Mouse (Mus musculus) layer of hippocampus, adult 2 months (tissue): ENCODE data around the gene Hoxc11. TPM values are rescaled to one million over a fixed set of nuclear protein-coding genes. Genes with fewer than 3 reads are reported as not detected.

ENCODE experiments used
- DNase-seq, 2 experiments: peaks; one replicate each; pipeline ENCODE4 v3.0.0; 2022; ENCODE audit warnings: low spot score in 2 of 2
- H3K27ac ChIP-seq: fragments of 200-600 bp; 2 replicates; pipeline ENCODE4 v1.8.1; 2022
- H3K4me3 ChIP-seq: fragments of 200-600 bp; 2 replicates; pipeline ENCODE4 v1.8.1; 2022; ENCODE audit warnings: mild to moderate bottlenecking
- CTCF ChIP-seq: fragments of 200-600 bp; conservative IDR thresholded peaks from 2 replicates; pipeline ENCODE4 v1.8.1; 2022; ENCODE audit warnings: antibody characterized with exemption, mild to moderate bottlenecking, moderate library complexity
- microRNA-seq, 2 experiments: library from miRNA; unstranded; fragments of <30 nt; microRNA quantifications; one replicate each; pipeline ENCODE4 v1.2.0; 2021
- total RNA-seq, 2 experiments: library from RNA; stranded (reverse); gene quantifications; 2 replicates each; pipeline ENCODE4 v1.2.3; 2021

The Hoxc11 gene
- total RNA-seq, 2 experiments from 2014 or later: not detected

GRCm38 (mm10) chr15:103001370-103001769 lies 47.1 kb downstream of the Hoxc11 start:
- H3K4me3 ChIP-seq: no peak overlapping the region
- DNase-seq: no peak
- TF ChIP-seq CTCF: no peak
- no peak overlapping the region for H3K27ac ChIP-seq

DNA sequence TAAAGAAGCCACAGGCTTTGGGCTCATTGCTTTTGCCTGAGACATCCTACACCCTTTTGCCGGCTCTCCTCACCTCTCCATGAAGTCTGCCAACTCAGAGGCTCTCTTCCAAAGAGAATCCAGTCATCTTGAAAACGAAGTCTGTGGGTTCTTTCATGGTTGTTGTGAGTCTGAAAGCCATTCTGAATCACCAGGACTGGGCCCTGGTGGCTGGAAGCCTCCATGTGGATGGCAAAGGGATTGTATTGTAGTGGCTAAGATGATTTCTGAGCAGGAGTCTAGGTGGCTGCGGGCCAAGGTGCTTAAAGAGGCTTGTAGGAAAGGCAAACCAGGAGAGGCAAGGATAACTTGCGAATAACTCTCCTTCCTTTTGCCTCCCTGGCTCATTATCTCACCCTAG lies 47.9 kb downstream of the Hoxc11 start:
- DNase-seq: no peak
- no peak overlapping the region for H3K27ac ChIP-seq
- H3K4me3 ChIP-seq: no peak overlapping the region
- TF ChIP-seq CTCF: no peak

DNA sequence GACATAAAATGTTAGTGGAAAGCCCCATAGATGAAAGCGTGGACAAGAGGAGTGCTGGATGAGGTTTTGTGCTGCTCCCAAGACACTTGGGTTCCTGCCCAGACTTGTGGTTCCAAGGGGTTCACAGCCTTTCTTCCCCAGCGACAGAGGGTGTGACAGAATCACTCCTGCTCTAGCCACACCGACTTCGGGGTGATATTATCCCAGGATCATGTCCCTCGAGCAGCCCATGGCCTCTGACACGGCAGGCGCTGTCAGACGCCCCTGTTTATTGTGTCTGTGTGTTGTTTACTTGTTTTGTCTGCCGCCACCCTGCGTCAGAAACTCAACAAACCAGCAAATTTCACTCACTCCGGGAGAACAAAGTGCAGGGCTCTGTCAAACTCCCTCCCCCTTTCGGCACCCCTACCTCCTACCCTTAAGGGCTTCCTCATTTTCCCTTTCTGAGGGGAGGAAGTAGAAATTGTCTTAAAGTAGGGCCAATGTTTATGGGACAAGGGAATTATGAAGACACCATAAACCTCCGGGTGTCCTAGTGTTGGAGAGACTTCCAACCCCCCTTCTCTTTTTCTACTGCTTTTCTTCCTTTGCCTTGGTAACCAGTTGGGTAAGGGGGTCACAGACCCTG lies 48.7 kb downstream of the Hoxc11 start:
- no peak for TF ChIP-seq CTCF
- Histone ChIP-seq H3K4me3 (no peak overlapping the region), H3K27ac (no peak overlapping the region)
- no peak for DNase-seq

- no peak overlapping the region for H3K4me3 ChIP-seq
- no peak overlapping the region for H3K27ac ChIP-seq
- DNase-seq: no peak
- no peak for TF ChIP-seq CTCF
Measured at GRCm38 (mm10) chr15:103005308-103005707, 51.1 kb downstream of the Hoxc11 start.

- H3K4me3 ChIP-seq: no peak overlapping the region
- H3K27ac ChIP-seq: no peak overlapping the region
- no peak for TF ChIP-seq CTCF
- no peak for DNase-seq
Measured at GRCm38 (mm10) chr15:103005797-103006196, 51.6 kb downstream of the Hoxc11 start.

DNA sequence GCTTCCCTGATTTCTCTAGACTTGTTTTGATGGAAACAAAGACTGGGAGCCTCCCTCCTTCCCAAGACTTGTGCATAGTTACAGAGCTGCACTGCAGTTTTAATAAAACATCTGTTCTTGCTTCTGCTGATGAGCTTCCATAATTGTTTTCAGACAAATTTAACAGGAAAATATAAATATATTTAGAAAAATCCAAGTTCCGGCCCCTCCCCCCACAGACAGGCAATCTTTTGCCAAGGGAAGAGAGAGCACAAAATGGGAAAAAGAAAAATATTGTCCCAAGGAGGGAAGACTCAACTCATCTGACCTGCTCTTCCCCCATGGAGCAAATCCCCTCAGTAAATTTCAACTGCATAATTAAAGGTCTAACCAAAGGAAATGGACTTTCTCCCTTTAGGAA lies 52.1 kb downstream of the Hoxc11 start:
- Histone ChIP-seq H3K27ac (no peak overlapping the region), H3K4me3 (no peak overlapping the region)
- TF ChIP-seq CTCF: no peak
- DNase-seq: no peak

Small RNAs within 50 kb of the gene (microRNA-seq; reads per million reads assigned to microRNA genes)
- gene Mir196a-2: 0 to 0.32 reads per million in 2 experiments

Other genes with a start within 250 kb of the Hoxc11 start
- gene Calcoco1, start 232.2 kb upstream of the Hoxc11 start, total RNA-seq: 10 to 100 TPM; 95.4 to 96.9 TPM
- gene Hoxc13, start 33.3 kb upstream of the Hoxc11 start, total RNA-seq: not detected
- gene Hoxc12, start 17.7 kb upstream of the Hoxc11 start, total RNA-seq: not detected
- not detected for gene Hoxc10, start 12.4 kb downstream of the Hoxc11 start, total RNA-seq
- not detected for gene Hoxc5, start 13.0 kb downstream of the Hoxc11 start, total RNA-seq
- gene Hoxc9, start 22.0 kb downstream of the Hoxc11 start, total RNA-seq: not detected
- gene Hoxc8, start 36.2 kb downstream of the Hoxc11 start, total RNA-seq: not detected
- not detected for gene Hoxc6, start 43.8 kb downstream of the Hoxc11 start, total RNA-seq
- not detected for gene Hoxc4, start 64.5 kb downstream of the Hoxc11 start, total RNA-seq
- gene Smug1, start 212.7 kb downstream of the Hoxc11 start, total RNA-seq: 10 to 100 TPM; 17.9 to 18.2 TPM